Mouse (Mus musculus) left cerebral cortex, adult 9 months (tissue): ENCODE results near the gene Mef2a.

ENCODE experiments used
- DNase-seq, 2 experiments: peaks; one replicate each; pipeline ENCODE4 v3.0.0; 2022; ENCODE audit warnings: low spot score in 2 of 2

Gene Mef2a

DNA sequence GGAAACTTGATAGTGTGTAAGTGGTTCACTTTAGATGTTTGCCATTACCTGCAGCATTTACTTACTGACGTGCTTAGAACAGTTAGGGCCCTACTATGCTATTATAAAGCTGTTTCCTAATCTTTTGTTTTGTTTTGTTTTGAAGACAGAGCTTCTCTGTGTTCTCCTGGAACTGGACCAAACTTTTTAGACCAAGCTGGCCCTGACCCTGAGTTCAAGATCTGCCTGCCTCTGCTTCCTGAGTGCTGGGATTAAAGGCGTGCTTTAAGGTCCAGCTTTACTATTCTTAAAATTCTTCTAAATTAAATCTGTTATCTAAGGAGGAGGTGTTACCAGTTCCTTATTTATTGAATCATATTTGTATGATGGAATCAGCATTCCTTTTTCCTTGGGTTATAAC lies 126.6 kb downstream of the Mef2a start:
- no peak for DNase-seq

GRCm38 (mm10) chr7:67245255-67245654 lies 127.4 kb downstream of the Mef2a start:
- no peak for DNase-seq

GRCm38 (mm10) chr7:67243894-67244282 lies 128.8 kb downstream of the Mef2a start:
- no peak for DNase-seq

DNA sequence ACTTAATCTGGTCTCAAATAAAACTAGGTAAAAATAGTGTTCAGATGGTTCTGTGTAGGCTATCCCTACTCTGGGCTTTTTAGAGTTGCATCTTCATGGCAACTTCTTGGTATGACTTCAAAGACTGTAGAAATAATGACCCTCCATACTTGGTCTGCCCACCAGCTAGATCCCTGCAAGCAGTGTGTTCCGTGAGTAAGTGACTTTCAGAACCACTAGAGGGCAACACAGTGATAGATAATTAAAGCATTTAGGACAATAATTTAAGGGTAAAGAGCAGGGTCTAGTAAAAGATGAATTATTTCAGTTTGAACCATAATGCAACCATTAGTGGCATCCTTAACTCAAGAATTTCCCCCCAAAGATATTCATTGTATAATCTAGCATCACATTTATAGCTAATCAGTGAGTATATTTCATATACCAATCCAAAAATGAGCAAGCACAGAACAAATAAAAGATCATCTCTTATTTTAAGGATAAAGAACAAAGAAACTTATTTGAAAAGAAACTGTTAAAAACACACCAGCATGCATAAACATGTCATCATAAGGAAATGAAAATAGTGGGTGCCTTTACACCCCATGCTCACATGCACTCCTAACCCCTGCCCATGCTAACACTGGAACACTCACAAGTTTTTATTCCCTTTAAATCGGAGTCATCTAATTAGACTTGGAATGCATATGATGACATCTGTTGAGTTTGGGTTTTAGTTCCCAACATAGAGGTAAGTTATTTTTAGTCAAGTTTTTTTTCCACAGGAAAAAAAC lies 129.4 kb downstream of the Mef2a start:
- DNase-seq = no peak

GRCm38 (mm10) chr7:67241969-67242368 lies 130.7 kb downstream of the Mef2a start:
- no peak for DNase-seq

DNA sequence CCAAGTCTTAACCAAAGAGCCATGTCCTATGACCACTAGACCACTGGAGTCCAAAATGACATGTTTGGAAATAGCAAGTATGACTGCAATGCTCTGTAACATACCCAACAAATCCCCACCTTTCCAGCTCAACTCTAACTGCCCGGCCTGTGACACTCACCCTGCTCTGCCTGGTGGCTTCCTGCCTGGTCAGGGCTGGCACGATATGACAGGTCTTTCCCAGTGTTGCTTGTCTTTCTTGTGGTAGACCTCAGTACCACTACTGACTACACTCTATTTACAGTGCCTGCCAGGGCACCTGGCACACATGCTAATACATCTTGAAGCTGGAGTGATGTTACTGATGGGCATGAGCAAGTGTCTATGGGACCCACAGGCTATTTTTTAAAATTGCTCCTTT lies 134.9 kb downstream of the Mef2a start:
- no peak for DNase-seq

- no peak for DNase-seq
These were observed 136.3 kb downstream of the Mef2a start for GRCm38 (mm10) chr7:67236351-67236750.

DNA sequence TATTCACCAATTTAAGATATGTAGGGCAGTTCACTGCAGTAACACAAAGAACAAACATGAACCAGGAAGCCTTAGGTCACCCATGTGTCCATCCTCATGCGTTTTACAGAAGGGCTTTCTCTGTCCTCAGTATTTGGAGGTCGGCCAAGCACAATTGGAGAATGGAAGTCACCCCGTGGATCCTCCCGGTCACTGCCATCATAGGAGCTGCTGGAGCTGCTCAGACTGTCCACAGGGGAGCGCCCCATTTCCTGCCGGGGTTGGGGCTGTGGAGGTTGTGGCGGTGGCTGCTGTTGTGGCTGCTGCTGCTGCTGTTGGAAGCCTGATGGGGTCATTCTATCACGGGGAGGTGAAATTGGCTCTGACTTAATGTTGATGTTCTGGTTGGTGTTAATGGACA lies 137.9 kb downstream of the Mef2a start:
- peak in 1 of 2 experiments; percentile 41 for DNase-seq

GRCm38 (mm10) chr7:67232504-67232903 lies 140.2 kb downstream of the Mef2a start:
- no peak for DNase-seq

DNA sequence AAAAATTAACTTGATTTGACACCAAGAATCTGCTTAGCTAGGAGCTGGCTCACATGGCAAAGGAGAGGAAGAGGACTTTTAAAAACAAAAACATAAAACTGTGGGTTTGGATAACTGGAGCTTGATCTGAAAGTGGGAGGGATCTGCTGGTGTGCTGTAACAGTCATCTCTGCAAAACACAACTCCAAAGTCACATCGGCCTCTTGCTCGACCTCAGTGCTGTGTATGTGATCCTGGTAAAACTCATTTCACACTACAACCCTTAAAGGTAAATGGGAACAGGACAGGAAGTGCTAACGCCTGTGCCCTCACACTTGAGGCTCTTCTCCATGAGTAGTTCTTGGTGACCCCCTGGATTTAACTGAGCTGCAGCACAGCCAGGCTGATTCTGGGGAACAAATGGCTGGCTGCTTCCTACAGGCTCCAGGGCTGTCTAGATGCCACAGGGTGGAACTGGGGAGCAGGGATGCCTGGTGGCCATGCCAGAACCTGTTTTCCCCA lies 142.0 kb downstream of the Mef2a start:
- no peak for DNase-seq

DNA sequence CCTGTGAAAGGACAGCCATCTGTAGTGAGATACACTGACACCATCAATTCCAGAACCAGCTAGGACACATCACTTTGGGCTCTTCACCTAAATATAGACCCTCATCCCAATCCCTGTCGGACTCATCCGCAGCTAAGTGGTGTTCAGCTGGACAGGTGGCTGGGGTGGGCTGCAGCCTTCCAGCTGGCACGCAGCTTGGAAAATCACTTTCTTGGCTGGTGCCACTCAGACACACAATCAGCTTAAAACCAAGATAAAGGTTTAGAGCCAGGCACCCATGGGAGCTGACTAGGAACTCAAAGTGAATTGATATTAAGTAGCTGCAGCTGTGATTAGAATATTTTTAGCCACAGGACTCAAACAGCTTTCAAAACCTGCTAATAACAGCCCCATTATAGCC lies 142.4 kb downstream of the Mef2a start:
- DNase-seq = no peak

DNA sequence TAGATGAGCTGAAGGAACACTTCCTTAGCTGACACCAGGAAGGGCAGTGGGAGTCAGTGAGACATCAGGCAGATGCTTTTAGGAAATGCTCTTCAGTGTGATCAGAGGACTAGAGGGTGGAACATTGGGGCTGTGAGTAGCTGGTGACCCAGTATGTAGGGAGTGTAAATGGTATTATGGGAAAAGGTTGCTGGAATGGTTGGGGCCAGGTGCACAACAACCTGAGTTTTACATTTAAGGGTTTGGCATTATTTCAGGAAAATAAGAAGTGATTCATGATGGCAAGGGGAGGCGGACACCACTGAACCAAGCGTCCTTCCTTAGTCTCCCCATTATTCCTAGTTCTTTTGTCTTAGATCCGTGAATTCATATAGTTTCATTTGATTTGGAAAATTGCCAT lies 143.0 kb downstream of the Mef2a start:
- no peak for DNase-seq

DNA sequence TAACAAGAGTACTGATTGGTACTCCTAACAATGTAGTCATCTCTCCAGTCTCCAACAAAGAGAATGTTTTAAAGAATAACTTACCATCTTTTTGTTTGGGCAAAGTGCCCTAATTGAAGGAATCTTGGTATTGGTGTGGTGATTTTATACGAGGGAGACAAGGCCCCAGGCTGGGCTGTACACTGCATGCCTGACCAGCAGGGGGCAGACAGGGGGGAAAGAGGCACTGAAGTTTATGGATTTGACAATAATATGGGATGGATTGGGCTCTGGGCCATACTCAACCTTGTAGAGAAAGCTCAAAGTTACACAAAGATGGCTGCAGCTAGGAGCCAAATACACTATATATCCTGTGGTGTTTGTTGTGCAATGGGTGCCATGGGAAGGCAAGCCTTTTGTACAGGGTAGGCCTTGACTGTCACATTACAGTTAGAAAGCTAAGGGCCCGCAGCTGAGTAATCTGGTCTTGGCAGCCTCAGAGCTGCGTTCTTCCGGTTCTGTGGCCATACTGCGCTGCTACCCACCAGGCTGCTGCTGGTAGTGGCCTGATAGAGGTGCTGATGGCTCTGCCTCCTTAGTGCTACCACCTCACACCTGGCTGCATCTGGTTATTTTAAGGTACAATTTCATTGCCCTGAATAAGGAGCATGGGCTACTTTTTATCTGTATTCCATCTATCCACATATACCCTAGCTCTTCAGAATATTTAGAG lies 143.6 kb downstream of the Mef2a start:
- DNase-seq = no peak

DNA sequence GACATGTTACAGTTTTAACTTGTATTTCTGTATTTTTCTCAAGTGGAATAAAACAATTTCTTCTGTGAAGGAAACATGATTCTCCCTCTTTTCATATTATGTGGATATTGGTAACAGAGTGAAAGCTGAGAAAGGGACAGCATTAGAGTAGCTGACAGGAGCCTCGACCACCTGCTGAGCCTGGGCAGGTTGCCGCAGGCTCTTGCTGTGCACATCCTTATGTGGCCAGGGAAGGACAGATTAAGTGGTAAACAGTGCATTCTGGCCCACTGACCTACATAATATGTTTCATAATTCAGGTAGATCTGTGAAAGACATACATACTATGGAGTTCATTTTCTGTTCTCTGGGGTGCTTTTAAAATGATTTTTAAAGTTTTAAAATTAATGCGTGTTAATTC lies 144.3 kb downstream of the Mef2a start:
- no peak for DNase-seq

DNA sequence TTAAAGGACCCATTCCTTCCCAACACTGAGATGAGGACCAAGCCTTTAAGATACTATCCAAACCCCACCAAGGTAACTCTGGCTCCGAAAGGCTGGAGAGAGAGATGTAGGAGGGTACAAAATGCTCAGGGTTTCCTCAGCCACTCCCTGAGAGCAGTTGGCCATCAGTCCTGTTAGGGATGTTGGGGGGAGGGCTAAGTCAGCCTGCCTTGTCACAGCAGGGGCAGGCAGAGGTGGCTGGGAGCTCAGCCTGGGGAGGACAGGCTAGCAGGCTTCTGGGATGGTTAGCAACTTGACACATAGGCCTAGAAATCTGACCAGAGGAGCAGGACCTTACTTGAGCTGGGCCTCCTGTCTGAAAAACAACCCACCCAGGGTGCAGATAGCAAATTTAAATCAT lies 145.1 kb downstream of the Mef2a start:
- no peak for DNase-seq

GRCm38 (mm10) chr7:67225943-67226625 lies 146.6 kb downstream of the Mef2a start:
- DNase-seq = no peak

GRCm38 (mm10) chr7:67222220-67222862 lies 150.3 kb downstream of the Mef2a start, which contains the start of gene Lysmd4:
Gene Lysmd4, plus strand, starts transcription at chr7:67222544.
- DNase-seq = peak; percentile 83 to 96

DNA sequence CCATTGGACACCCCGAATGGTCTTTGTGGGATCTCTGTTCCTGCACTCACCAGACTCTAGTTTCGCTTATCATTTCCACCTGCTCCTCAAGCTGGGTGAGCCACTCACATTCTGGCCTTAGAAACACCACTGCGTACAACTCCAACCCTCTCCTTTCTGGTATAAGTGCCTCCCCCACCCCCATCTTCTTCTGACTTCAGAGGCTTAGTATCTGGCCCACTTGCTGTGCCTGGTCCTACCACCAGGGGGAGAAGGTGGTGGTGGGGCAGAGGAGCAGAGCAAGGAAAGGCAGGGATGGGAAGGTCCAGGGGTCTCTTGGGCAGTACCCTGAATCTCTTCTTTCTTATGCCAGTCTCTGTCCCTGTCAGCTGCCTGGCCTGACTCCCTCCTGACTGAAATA lies 155.6 kb downstream of the Mef2a start:
- peak in 1 of 2 experiments; percentile 44 for DNase-seq

- DNase-seq = no peak
These were observed 156.3 kb downstream of the Mef2a start for GRCm38 (mm10) chr7:67216351-67216750.

DNA sequence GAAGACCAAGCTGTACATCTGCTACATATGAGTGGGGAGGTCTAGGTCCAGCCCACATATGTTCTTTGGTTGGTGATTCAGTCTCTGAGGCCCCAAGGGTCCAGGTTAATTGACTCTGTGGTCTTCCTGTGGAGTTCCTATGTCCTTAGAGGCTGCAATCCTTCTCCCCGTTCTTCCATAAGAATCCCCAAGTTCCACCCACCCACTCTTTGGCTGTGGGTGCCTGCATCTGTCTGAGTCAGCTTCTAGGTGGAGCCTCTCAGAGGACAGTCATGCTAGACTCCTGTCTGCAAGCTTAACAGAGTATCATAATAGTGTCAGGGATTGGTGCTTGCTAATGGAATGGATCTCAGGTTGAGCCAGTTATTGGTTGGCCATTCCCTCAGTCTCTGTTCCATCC lies 159.1 kb downstream of the Mef2a start:
- peak in 1 of 2 experiments; percentile 46 for DNase-seq

- DNase-seq = no peak
These were observed 160.7 kb downstream of the Mef2a start for GRCm38 (mm10) chr7:67211971-67212370.

DNA sequence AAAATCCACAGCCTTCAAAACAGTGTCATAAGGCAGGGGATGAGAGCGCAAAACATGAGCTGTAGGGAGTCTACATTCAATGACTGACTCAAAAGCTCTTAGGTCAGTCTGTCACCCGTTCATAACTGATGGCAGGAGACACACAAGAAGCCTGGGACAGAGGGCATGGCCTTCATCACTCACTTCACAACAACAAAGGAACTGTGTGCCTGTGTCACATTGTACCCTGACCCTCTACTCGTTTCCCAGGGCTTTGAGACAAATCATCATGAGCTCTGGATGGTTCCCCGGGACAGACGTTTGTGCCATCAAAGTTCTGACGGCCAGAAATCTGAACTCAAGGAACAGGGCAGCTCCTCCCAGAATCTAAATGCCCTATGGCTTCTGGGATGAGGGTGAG lies 161.3 kb downstream of the Mef2a start:
- no peak for DNase-seq
